Mouse (Mus musculus) CD4-positive helper T cell, adult 2 months (primary cell): ENCODE results near the gene Bmx.
A peak's percentile ranks its signal among the peaks of the same experiment; 100 is the strongest.

Source experiments
- DNase-seq: peaks from one replicate; pipeline ENCODE4 v3.0.0-alpha.2; 2012; ENCODE audit warnings: low read depth, missing footprints, low spot score

Bmx gene

GRCm38 (mm10) chrX:164258057-164258456 is at the start of gene Bmx:
Gene Bmx (minus strand): TSS chrX:164258193.
- no peak for DNase-seq

- no peak for DNase-seq
These were observed 48.3 kb upstream of the Bmx start for GRCm38 (mm10) chrX:164306250-164306649.

GRCm38 (mm10) chrX:164291147-164291546 is 33.2 kb upstream of the Bmx start:
- DNase-seq, result no peak

GRCm38 (mm10) chrX:164287077-164287476 is 29.1 kb upstream of the Bmx start:
- DNase-seq, result peak; percentile 1

- no peak for DNase-seq
These were observed 25.8 kb upstream of the Bmx start for GRCm38 (mm10) chrX:164283808-164284207.

- DNase-seq, result no peak
These were observed 23.1 kb upstream of the Bmx start for GRCm38 (mm10) chrX:164280918-164281647.

- DNase-seq, result no peak
These were observed 17.5 kb upstream of the Bmx start for GRCm38 (mm10) chrX:164275536-164275935.

GRCm38 (mm10) chrX:164270603-164271002 is 12.6 kb upstream of the Bmx start:
- DNase-seq, result no peak

- DNase-seq, result no peak
These were observed 11.3 kb upstream of the Bmx start, which contains the start of gene Pir for GRCm38 (mm10) chrX:164269285-164269761. Gene Pir (plus strand): TSS chrX:164269371.

GRCm38 (mm10) chrX:164264861-164265260 is 6.9 kb upstream of the Bmx start:
- DNase-seq, result no peak

- DNase-seq, result no peak
These were observed 4.3 kb upstream of the Bmx start for GRCm38 (mm10) chrX:164262286-164262685.

- no peak for DNase-seq
These were observed 669 bp upstream of the Bmx start for GRCm38 (mm10) chrX:164258662-164259061.

GRCm38 (mm10) chrX:164256527-164256926 is 1.5 kb downstream of the Bmx start:
- DNase-seq, result no peak

- no peak for DNase-seq
These were observed 11.3 kb downstream of the Bmx start for GRCm38 (mm10) chrX:164246722-164247121.

GRCm38 (mm10) chrX:164245714-164246113 is 12.3 kb downstream of the Bmx start:
- DNase-seq, result peak; percentile 8

GRCm38 (mm10) chrX:164233380-164233779 is 24.6 kb downstream of the Bmx start:
- no peak for DNase-seq

- peak; percentile 8 for DNase-seq
These were observed 36.0 kb downstream of the Bmx start for GRCm38 (mm10) chrX:164221989-164222388.

- DNase-seq, result no peak
These were observed 57.4 kb downstream of the Bmx start for GRCm38 (mm10) chrX:164200547-164200946.

- no peak for DNase-seq
These were observed 60.3 kb downstream of the Bmx start for GRCm38 (mm10) chrX:164197679-164198078.

- no peak for DNase-seq
These were observed 68.1 kb downstream of the Bmx start for GRCm38 (mm10) chrX:164189880-164190279.

- peak; percentile 41 for DNase-seq
These were observed 74.1 kb downstream of the Bmx start for GRCm38 (mm10) chrX:164183844-164184243.

GRCm38 (mm10) chrX:164179746-164180145 is 78.2 kb downstream of the Bmx start:
- peak; percentile 11 for DNase-seq

GRCm38 (mm10) chrX:164178856-164179255 is 79.1 kb downstream of the Bmx start:
- DNase-seq, result no peak
